Mouse (Mus musculus) brain, embryonic 14.5 days (tissue): ENCODE measurements at regions not wholly inside any gene's neighbourhood (a gene's known extent, or its start where the extent isn't known, plus 50 kb on each side); places are given as distances from the start of the nearest gene placed in this dataset.

Experiments
- DNase-seq: peaks from one replicate; pipeline ENCODE4 v3.0.0-alpha.2; 2011; ENCODE audit warnings: low read depth
- CTCF ChIP-seq: fragments of 200-500 bp; IDR thresholded peaks from 2 replicates; pipeline ENCODE4 v1.5.1; 2012; ENCODE audit warnings: inconsistent platforms, mild to moderate bottlenecking, moderate library complexity, borderline replicate concordance; ENCODE audit not compliant: insufficient read depth, insufficient read length; ENCODE audit errors: extremely low read depth
- POLR2A ChIP-seq: fragments of 200-500 bp; IDR thresholded peaks from 2 replicates; pipeline ENCODE4 v1.6.1; 2012; ENCODE audit warnings: mild to moderate bottlenecking, inconsistent platforms, borderline replicate concordance; ENCODE audit not compliant: poor library complexity, insufficient read depth, insufficient read length, severe bottlenecking; ENCODE audit errors: extremely low read depth

- no peak for TF ChIP-seq POLR2A
- no peak for TF ChIP-seq CTCF
- DNase-seq = peak; percentile 91
Measured at GRCm38 (mm10) chr5:39076555-39077178, 200.1 kb upstream of the Clnk start.

GRCm38 (mm10) chr5:39069683-39070082 lies 193.1 kb upstream of the Clnk start:
- peak; percentile 45 for DNase-seq

GRCm38 (mm10) chr5:39063061-39063460 lies 186.4 kb upstream of the Clnk start:
- TF ChIP-seq CTCF (no peak), POLR2A (no peak)
- DNase-seq = no peak

More at GRCm38 (mm10) chr5:39069683-39070082, 193.1 kb upstream of the Clnk start:
- no peak for TF ChIP-seq CTCF

- DNase-seq = peak; percentile 93
Measured at GRCm38 (mm10) chr5:39052490-39053250, 176.1 kb upstream of the Clnk start.

GRCm38 (mm10) chr5:39050512-39050911 lies 173.9 kb upstream of the Clnk start:
- DNase-seq = no peak
- TF ChIP-seq POLR2A = no peak

More at GRCm38 (mm10) chr5:39052490-39053250, 176.1 kb upstream of the Clnk start:
- TF ChIP-seq POLR2A = no peak
- TF ChIP-seq CTCF = no peak

- DNase-seq = no peak
- TF ChIP-seq POLR2A = no peak
- no peak for TF ChIP-seq CTCF
Measured at GRCm38 (mm10) chr5:39049141-39049540, 172.5 kb upstream of the Clnk start.

GRCm38 (mm10) chr5:39040467-39040866 lies 163.9 kb upstream of the Clnk start:
- TF ChIP-seq POLR2A = no peak
- no peak for TF ChIP-seq CTCF
- no peak for DNase-seq

- peak; percentile 16 for DNase-seq
- no peak for TF ChIP-seq CTCF
- no peak for TF ChIP-seq POLR2A
Measured at GRCm38 (mm10) chr5:39023241-39023640, 146.6 kb upstream of the Clnk start.

GRCm38 (mm10) chr5:39000643-39001042 lies 124.0 kb upstream of the Clnk start:
- DNase-seq = no peak
- TF ChIP-seq POLR2A (no peak), CTCF (no peak)

GRCm38 (mm10) chr5:38999700-39000099 lies 123.1 kb upstream of the Clnk start:
- peak; percentile 47 for DNase-seq
- TF ChIP-seq CTCF = no peak
- TF ChIP-seq POLR2A = no peak

- DNase-seq = no peak
- TF ChIP-seq CTCF (no peak), POLR2A (no peak)
Measured at GRCm38 (mm10) chr5:38972397-38973159, 96.0 kb upstream of the Clnk start.
